Mouse (Mus musculus): Measurements from ENCODE around the gene Hsph1. TPM values are rescaled to one million over a fixed set of nuclear protein-coding genes. Genes with fewer than 3 reads are reported as not detected.

Hsph1 gene
- polyA plus RNA-seq, 1 experiment from 2014 or later: 95.4 TPM

DNA sequence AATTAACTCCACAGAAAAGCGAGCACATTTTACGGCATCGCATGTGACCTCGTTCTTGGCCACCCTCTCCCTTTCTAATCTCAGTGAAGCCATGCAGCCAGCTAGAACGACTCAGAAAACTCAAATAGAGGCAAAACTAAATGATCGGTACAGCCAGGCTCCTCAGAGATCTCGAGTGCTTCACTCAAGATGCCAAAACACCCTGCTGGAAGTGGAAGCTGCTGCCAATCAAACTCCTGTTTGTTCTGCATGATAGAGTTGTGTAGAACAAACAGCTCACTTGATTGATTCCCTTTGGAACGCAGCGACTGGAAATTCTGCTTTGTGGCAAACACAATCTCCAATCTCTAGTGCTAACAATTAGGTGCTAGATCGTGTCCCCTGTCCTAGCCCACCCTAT, 59.2 kb downstream of the Hsph1 start:
- WGBS: 54% methylated on average over 10 of the region's 10 CpGs
- peak overlapping the region; percentile 41; the same call in 1 of the 2 replicates for H3K27ac ChIP-seq

DNA sequence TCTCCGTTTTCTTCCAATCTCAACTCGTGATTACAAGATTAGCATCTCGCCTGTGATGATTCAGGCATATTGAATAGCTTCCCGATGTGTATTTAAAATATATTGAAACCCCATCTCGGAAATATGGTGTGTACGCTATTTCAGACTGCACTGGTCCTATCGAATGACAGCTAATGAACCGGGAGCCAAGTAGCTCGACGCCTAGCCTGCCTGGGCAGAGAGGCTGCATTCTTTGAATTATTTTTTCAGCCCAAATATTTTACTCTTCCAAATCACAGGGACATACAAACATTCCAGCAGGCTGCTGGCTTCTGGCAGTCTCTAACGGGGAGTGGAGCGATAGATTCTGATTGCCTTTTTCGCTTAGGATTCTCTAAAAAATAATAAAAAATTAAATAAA, 67.2 kb downstream of the Hsph1 start:
- Histone ChIP-seq H3K4me3 (no peak overlapping the region), H3K36me3 (no peaks in the 10 kb centered on the region), H3K4me1 (replicated peaks) (peaks cover 14% of the 10 kb centered on the region), H3K27me3 (ENCODE audit: insufficient read depth, poor library complexity, severe bottlenecking) (no peaks in the 10 kb centered on the region), H3K9me3 (no peaks in the 10 kb centered on the region), H3K27ac (no peak overlapping the region)
- 85% methylated on average over 13 of the region's 13 CpGs for WGBS
- DNase-seq (ENCODE audit: low spot score): no peak

More for the DNA sequence above, 59.2 kb downstream of the Hsph1 start:
- Histone ChIP-seq H3K4me3 (no peak overlapping the region), H3K4me1 (replicated peaks) (peaks cover 15% of the 10 kb centered on the region), H3K9me3 (no peaks in the 10 kb centered on the region), H3K36me3 (no peaks in the 10 kb centered on the region), H3K27me3 (ENCODE audit: insufficient read depth, poor library complexity, severe bottlenecking) (no peaks in the 10 kb centered on the region)
- DNase-seq (ENCODE audit: low spot score): no peak

DNA sequence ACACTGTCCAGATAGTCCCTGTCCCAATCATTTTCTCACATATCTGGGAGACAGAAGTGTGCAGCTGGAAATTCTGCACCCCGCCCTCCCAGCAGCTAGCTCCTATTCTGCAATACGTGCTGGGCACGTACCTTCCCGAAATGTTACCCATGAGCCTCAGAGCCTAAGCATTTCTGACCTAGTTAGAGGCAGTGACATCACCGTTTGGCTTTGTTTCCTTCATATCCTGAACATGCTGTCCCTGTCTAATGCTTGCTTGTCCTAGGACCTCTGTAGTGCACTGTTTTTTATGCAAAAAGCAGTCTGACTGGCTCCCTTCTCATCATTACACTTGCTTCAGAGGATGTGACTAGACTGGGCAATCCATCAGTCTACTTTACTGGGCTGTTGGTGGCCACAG, 69.2 kb downstream of the Hsph1 start:
- H3K4me1 ChIP-seq (replicated peaks): peaks cover 14% of the 10 kb centered on the region
- no peak overlapping the region for H3K4me3 ChIP-seq
- H3K27ac ChIP-seq: no peak overlapping the region
- 92% methylated on average over 5 of the region's 5 CpGs for WGBS
- no peak for DNase-seq (ENCODE audit: low spot score)
- H3K36me3 ChIP-seq: no peaks in the 10 kb centered on the region
- H3K27me3 ChIP-seq (ENCODE audit: insufficient read depth, poor library complexity, severe bottlenecking): no peaks in the 10 kb centered on the region
- no peaks in the 10 kb centered on the region for H3K9me3 ChIP-seq

DNA sequence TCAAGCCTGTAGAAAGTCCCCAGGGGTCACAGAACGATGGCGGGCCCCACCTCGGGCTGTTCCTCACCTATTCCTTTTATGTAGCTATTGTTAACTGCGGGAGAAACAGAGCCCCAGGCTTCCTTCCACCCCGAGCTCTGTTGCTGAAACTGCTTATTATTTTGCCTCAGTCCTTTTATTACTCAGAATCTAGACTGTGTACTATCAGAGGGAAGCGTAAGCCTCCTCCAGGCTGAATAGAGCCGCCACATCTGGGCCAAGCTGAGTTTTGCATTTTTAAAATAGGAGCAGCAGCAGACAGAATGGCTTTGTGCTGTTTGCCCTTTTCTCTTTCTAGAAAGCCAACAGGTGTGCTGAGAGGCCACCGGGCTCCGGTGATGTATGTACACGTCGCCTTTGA, 70.2 kb downstream of the Hsph1 start:
- 52% methylated on average over 11 of the region's 11 CpGs for WGBS
- H3K36me3 ChIP-seq: no peaks in the 10 kb centered on the region

More for the DNA sequence above, 70.2 kb downstream of the Hsph1 start:
- H3K9me3 ChIP-seq: no peaks in the 10 kb centered on the region
- DNase-seq (ENCODE audit: low spot score): no peak
- no peaks in the 10 kb centered on the region for H3K27me3 ChIP-seq (ENCODE audit: insufficient read depth, poor library complexity, severe bottlenecking)
- H3K4me1 ChIP-seq (replicated peaks): peaks cover 21% of the 10 kb centered on the region
- no peak overlapping the region for H3K4me3 ChIP-seq
- no peak overlapping the region for H3K27ac ChIP-seq

Other genes starting within 250 kb of the Hsph1 start
- gene Medag, start 224.6 kb downstream of the Hsph1 start, polyA plus RNA-seq (2016; fragmentation: Nextera tagmentation; extraction: Ambion mirVana): 0.37 and 0.61 TPM in 2 replicates
- 1.1 and 2.9 TPM in 2 replicates for gene Tex26, start 196.7 kb downstream of the Hsph1 start, polyA plus RNA-seq (2016; fragmentation: Nextera tagmentation; extraction: Ambion mirVana)
- 0.08 TPM in 1 of 2 replicates, not detected in the other for gene Wdr95, start 107.7 kb downstream of the Hsph1 start, polyA plus RNA-seq (2016; fragmentation: Nextera tagmentation; extraction: Ambion mirVana)
- gene B3glct, start 41.9 kb upstream of the Hsph1 start, polyA plus RNA-seq (2016; fragmentation: Nextera tagmentation; extraction: Ambion mirVana): 11.9 and 14.9 TPM in 2 replicates

Measured in hindbrain, embryonic 10.5 days (tissue).